Mouse (Mus musculus): ENCODE data around the gene Slc2a9. TPM values are rescaled to one million over a fixed set of nuclear protein-coding genes. Genes with fewer than 3 reads are reported as not detected.

The Slc2a9 gene
- polyA plus RNA-seq, 1 experiment: 1.4 TPM

- Histone ChIP-seq H3K79me3 (ENCODE audit: low read depth) (no peaks in the 10 kb centered on the region), H3K36me3 (ENCODE audit: control insufficient read depth, insufficient read depth) (no peaks in the 10 kb centered on the region), H3K4me3 (ENCODE audit: insufficient read depth, poor library complexity, severe bottlenecking) (no peak overlapping the region), H3K27me3 (ENCODE audit: control insufficient read depth, insufficient read depth, insufficient read length) (peaks cover 2% of the 10 kb centered on the region), H3ac (ENCODE audit: control insufficient read depth, insufficient read length, low read depth) (no peak overlapping the region), H3K79me2 (ENCODE audit: control insufficient read depth, insufficient read depth) (no peaks in the 10 kb centered on the region)
- no peak for TF ChIP-seq CTCF (IDR thresholded peaks at IDR 0.05; ENCODE audit: control insufficient read depth, insufficient read depth, insufficient read length)
- TF ChIP-seq MAX (IDR thresholded peaks at IDR 0.05): no peak
- TF ChIP-seq MYOG (IDR thresholded peaks at IDR 0.05; ENCODE audit: control insufficient read depth, extremely low read depth, insufficient read length): no peak
- TF ChIP-seq USF1 (IDR thresholded peaks at IDR 0.05; ENCODE audit: low read depth): no peak
- TF ChIP-seq MYOD1 (IDR thresholded peaks at IDR 0.05; ENCODE audit: control insufficient read depth, insufficient read length, low read depth): no peak
- no peak for TF ChIP-seq FOSL1 (IDR thresholded peaks at IDR 0.05; ENCODE audit: insufficient read depth, low read length, poor library complexity, severe bottlenecking)
- TF ChIP-seq CEBPB (IDR thresholded peaks at IDR 0.05; ENCODE audit: low read depth): no peak
These were observed 193.1 kb downstream of the Slc2a9 start for GRCm38 (mm10) chr5:38309795-38310194.

DNA sequence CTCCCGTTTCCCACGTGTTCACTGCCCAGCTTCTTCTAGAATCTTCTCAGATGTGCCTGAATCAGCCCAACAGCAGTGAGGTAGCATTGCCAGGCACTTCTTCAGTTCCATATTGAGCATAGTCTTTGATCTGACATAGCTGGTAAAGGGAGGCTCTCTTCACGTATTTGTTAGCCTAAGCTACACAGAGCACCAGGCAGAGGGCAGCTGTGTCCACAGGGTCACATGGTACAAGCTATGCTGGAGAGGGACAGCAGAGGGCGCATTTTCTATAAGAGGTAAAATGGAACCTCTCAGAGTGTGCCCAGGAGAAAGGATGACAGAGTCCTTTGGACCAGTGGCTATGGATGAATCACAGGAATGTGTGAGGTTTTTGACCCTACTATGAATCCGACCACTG is 194.1 kb downstream of the Slc2a9 start:
- Histone ChIP-seq H3K79me3 (ENCODE audit: low read depth) (no peaks in the 10 kb centered on the region), H3K4me3 (ENCODE audit: insufficient read depth, poor library complexity, severe bottlenecking) (no peak overlapping the region), H3ac (ENCODE audit: control insufficient read depth, insufficient read length, low read depth) (no peak overlapping the region), H3K79me2 (ENCODE audit: control insufficient read depth, insufficient read depth) (no peaks in the 10 kb centered on the region), H3K36me3 (ENCODE audit: control insufficient read depth, insufficient read depth) (no peaks in the 10 kb centered on the region), H3K27me3 (ENCODE audit: control insufficient read depth, insufficient read depth, insufficient read length) (no peaks in the 10 kb centered on the region)
- peak; percentile 92 for TF ChIP-seq USF1 (IDR thresholded peaks at IDR 0.05; ENCODE audit: low read depth)
- no peak for TF ChIP-seq CEBPB (IDR thresholded peaks at IDR 0.05; ENCODE audit: low read depth)
- no peak for TF ChIP-seq FOSL1 (IDR thresholded peaks at IDR 0.05; ENCODE audit: insufficient read depth, low read length, poor library complexity, severe bottlenecking)
- no peak for TF ChIP-seq MYOG (IDR thresholded peaks at IDR 0.05; ENCODE audit: control insufficient read depth, extremely low read depth, insufficient read length)
- TF ChIP-seq CTCF (IDR thresholded peaks at IDR 0.05; ENCODE audit: control insufficient read depth, insufficient read depth, insufficient read length): peak; percentile 40

- no peaks in the 10 kb centered on the region for H3K79me2 ChIP-seq (ENCODE audit: control insufficient read depth, insufficient read depth)
- no peaks in the 10 kb centered on the region for H3K36me3 ChIP-seq (ENCODE audit: control insufficient read depth, insufficient read depth)
- no peak overlapping the region for H3ac ChIP-seq (ENCODE audit: control insufficient read depth, insufficient read length, low read depth)
- TF ChIP-seq USF1 (IDR thresholded peaks at IDR 0.05; ENCODE audit: low read depth) (no peak), FOSL1 (IDR thresholded peaks at IDR 0.05; ENCODE audit: insufficient read depth, low read length, poor library complexity, severe bottlenecking) (no peak), MAX (IDR thresholded peaks at IDR 0.05) (peak; percentile 9), CTCF (IDR thresholded peaks at IDR 0.05; ENCODE audit: control insufficient read depth, insufficient read depth, insufficient read length) (peak; percentile 85)
- no peaks in the 10 kb centered on the region for H3K27me3 ChIP-seq (ENCODE audit: control insufficient read depth, insufficient read depth, insufficient read length)
- H3K4me3 ChIP-seq (ENCODE audit: insufficient read depth, poor library complexity, severe bottlenecking): peak overlapping the region; percentile 7
- no peaks in the 10 kb centered on the region for H3K79me3 ChIP-seq (ENCODE audit: low read depth)
These were observed 195.5 kb downstream of the Slc2a9 start for GRCm38 (mm10) chr5:38307255-38308101.

DNA sequence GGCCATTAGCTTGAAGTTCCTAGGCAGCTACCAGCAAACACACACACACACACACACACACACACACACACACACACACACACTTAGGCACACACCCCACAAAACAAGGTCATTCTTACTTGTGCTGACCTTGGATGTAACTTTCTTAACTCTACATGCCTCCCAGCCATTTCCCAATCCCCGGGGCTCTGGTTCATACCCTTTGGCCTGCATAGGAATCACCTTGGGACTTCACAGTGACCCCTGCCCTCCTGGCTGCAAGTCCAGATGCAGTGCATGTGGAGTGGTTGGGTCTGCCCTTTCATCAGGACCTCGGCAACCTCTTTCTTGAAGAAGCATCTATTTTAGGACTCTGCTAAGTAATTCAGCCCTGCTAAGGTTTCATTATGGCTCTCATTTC is 197.7 kb downstream of the Slc2a9 start:
- Histone ChIP-seq H3K79me3 (ENCODE audit: low read depth) (no peaks in the 10 kb centered on the region), H3K27me3 (ENCODE audit: control insufficient read depth, insufficient read depth, insufficient read length) (no peaks in the 10 kb centered on the region), H3K36me3 (ENCODE audit: control insufficient read depth, insufficient read depth) (no peaks in the 10 kb centered on the region), H3ac (ENCODE audit: control insufficient read depth, insufficient read length, low read depth) (no peak overlapping the region), H3K4me3 (ENCODE audit: insufficient read depth, poor library complexity, severe bottlenecking) (no peak overlapping the region), H3K79me2 (ENCODE audit: control insufficient read depth, insufficient read depth) (no peaks in the 10 kb centered on the region)
- TF ChIP-seq MYOD1 (IDR thresholded peaks at IDR 0.05; ENCODE audit: control insufficient read depth, insufficient read length, low read depth) (no peak), USF1 (IDR thresholded peaks at IDR 0.05; ENCODE audit: low read depth) (no peak), MAX (IDR thresholded peaks at IDR 0.05) (no peak), FOSL1 (IDR thresholded peaks at IDR 0.05; ENCODE audit: insufficient read depth, low read length, poor library complexity, severe bottlenecking) (no peak), CTCF (IDR thresholded peaks at IDR 0.05; ENCODE audit: control insufficient read depth, insufficient read depth, insufficient read length) (no peak), MYOG (IDR thresholded peaks at IDR 0.05; ENCODE audit: control insufficient read depth, extremely low read depth, insufficient read length) (no peak), CEBPB (IDR thresholded peaks at IDR 0.05; ENCODE audit: low read depth) (no peak)

DNA sequence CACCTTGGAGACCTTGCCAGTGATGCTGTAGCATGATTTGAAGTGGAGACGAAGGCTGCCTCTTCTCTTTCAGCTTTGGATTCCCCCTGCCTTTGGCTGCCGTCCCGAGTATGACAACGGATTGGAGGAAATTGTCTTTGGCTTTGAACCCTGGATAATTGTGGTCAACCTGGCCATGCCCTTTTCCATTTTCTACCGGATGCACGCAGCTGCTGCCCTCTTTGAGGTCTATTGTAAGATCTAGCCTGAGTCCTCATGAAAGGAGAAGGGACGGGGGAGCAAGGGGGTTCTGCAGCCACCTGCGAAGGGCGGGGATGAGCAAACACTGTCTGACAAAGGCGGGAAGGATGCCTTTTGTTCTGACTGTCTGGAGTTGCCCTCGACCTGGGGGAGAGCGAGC is 200.3 kb downstream of the Slc2a9 start:
- H3K79me2 ChIP-seq (ENCODE audit: control insufficient read depth, insufficient read depth): no peaks in the 10 kb centered on the region
- no peaks in the 10 kb centered on the region for H3K79me3 ChIP-seq (ENCODE audit: low read depth)
- no peaks in the 10 kb centered on the region for H3K27me3 ChIP-seq (ENCODE audit: control insufficient read depth, insufficient read depth, insufficient read length)
- H3ac ChIP-seq (ENCODE audit: control insufficient read depth, insufficient read length, low read depth): no peak overlapping the region
- H3K4me3 ChIP-seq (ENCODE audit: insufficient read depth, poor library complexity, severe bottlenecking): no peak overlapping the region
- TF ChIP-seq FOSL1 (IDR thresholded peaks at IDR 0.05; ENCODE audit: insufficient read depth, low read length, poor library complexity, severe bottlenecking) (no peak), CTCF (IDR thresholded peaks at IDR 0.05; ENCODE audit: control insufficient read depth, insufficient read depth, insufficient read length) (no peak), MYOG (IDR thresholded peaks at IDR 0.05; ENCODE audit: control insufficient read depth, extremely low read depth, insufficient read length) (no peak), CEBPB (IDR thresholded peaks at IDR 0.05; ENCODE audit: low read depth) (no peak), MYOD1 (IDR thresholded peaks at IDR 0.05; ENCODE audit: control insufficient read depth, insufficient read length, low read depth) (peak; percentile 83), MAX (IDR thresholded peaks at IDR 0.05) (peak; percentile 75), USF1 (IDR thresholded peaks at IDR 0.05; ENCODE audit: low read depth) (no peak)
- no peaks in the 10 kb centered on the region for H3K36me3 ChIP-seq (ENCODE audit: control insufficient read depth, insufficient read depth)
